Mouse (Mus musculus): ENCODE measurements at regions not wholly inside any gene's neighbourhood (a gene's known extent, or its start where the extent isn't known, plus 50 kb on each side); places are given as distances from the start of the nearest gene placed in this dataset.
"Not testable (repeated sequence)": the region's sequence is repeated elsewhere in the genome, so short reads cannot be mapped to it uniquely, and the experiment has no call there.

DNA sequence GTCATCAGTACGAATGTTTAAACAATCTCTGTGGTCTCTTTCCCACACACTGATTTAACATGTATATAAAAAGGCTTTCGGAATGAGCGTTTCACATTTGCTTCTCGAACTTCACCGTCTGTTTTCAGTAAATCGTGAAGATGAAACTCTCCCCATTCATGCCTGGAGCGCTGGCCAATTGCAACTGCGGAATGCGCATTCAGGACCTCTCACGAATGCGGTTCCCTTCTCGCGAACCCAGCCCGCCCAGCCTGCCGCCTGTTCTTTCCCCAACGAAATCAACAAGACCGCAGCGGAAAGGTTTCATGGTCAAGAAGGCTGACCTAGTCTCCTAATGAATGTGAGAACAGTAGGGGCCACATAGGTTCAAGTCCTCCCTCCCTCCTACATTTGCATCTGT, 204.4 kb downstream of the Msrb3 start:
- H3K9me3 ChIP-seq (replicated peaks), result no peaks in the 10 kb centered on the region
- no peak overlapping the region for H3K9ac ChIP-seq
- H3K36me3 ChIP-seq, result no peaks in the 10 kb centered on the region
- H3K27me3 ChIP-seq (replicated peaks), result no peaks in the 10 kb centered on the region
- peak overlapping the region; percentile 26; the same call in 1 of the 2 replicates for H3K4me3 ChIP-seq
- H3K27ac ChIP-seq, result peak overlapping the region; percentile 54
- 4% methylated on average over 18 of the region's 18 CpGs for WGBS (ENCODE audit: insufficient replicate concordance)
- peak overlapping the region; percentile 51 for H3K4me2 ChIP-seq
- peaks cover 42% of the 10 kb centered on the region for H3K4me1 ChIP-seq
- ATAC-seq, result no peak

DNA sequence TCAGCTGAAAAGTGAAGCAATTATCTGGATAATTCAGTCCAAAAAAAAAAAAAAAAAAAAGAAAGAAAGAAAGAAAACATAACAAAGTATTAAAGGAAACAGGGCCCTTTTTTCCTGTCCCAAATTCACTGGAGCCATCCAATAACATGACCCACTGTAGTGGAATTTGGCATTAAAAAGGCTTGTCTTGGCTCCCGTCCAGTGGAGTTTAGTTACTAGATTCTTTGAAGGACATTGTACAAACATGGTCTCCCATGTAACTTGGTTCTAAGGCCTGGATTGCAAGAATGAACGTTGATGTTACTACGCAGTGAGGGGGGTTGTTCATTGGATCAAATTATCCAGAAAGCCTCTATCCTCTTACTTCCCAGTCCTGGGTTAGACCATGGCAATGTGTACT, 207.4 kb downstream of the Msrb3 start:
- no peaks in the 10 kb centered on the region for H3K9me3 ChIP-seq (replicated peaks)
- no peak overlapping the region for H3K9ac ChIP-seq
- H3K4me2 ChIP-seq, result no peak overlapping the region
- H3K27ac ChIP-seq, result no peak overlapping the region
- H3K36me3 ChIP-seq, result no peaks in the 10 kb centered on the region
- no peaks in the 10 kb centered on the region for H3K27me3 ChIP-seq (replicated peaks)
- H3K4me3 ChIP-seq, result no peak overlapping the region
- no peak for ATAC-seq
- WGBS (ENCODE audit: insufficient replicate concordance), result 75% methylated on average over 3 of the region's 3 CpGs
- peaks cover 34% of the 10 kb centered on the region for H3K4me1 ChIP-seq

DNA sequence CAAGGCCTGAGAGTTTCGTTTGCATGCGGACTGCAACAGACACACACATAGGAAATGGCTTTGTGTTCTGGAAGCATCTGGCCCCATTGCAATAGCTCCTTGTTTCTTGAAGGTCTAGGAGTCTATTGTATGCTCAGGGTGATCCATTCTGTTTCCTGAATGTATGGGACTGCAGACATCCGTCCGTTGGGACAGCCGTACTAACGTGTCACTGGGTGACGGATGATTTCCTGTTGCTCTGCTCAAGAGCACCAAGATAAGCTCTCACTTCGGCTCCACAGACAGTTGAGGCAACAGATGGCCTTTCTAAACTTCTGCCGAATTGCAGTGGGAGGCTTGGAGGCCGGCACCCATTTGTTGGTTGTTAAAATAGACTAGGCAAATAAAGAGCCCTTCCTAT, 209.9 kb upstream of the Hmga2 start:
- WGBS (ENCODE audit: insufficient replicate concordance), result 14% methylated on average over 10 of the region's 10 CpGs
- Histone ChIP-seq H3K4me2 (0 out of 2 replicates have a peak overlapping the region, but pooled peaks have one; percentile 21), H3K27me3 (replicated peaks) (no peaks in the 10 kb centered on the region), H3K4me1 (peaks cover 22% of the 10 kb centered on the region), H3K9ac (no peak overlapping the region), H3K36me3 (no peaks in the 10 kb centered on the region), H3K4me3 (no peak overlapping the region), H3K9me3 (replicated peaks) (no peaks in the 10 kb centered on the region), H3K27ac (peak overlapping the region; percentile 75)
- ATAC-seq, result peak; percentile 84

DNA sequence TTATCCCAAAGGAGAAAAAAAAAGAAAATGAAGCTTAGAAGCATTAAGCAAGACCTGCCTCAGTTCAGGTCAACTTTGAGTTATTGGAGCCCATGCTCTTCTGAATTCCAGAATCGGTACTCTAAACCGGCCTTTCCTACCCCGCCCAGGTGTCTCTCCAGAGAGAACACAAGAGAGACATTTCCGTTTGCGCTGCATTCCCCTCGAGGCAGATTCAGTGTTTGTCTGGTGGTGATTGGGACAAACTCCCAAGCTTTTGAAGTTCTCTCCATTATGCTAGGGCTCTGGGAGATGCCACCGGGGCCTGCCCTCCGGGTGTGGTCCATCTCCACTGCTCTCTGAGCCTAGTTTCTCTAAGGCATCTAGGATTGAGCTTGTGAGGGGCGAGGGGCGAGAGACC, 205.8 kb upstream of the Hmga2 start:
- Histone ChIP-seq H3K36me3 (no peaks in the 10 kb centered on the region), H3K4me2 (no peak overlapping the region), H3K9me3 (replicated peaks) (no peaks in the 10 kb centered on the region), H3K4me1 (peaks cover 18% of the 10 kb centered on the region), H3K9ac (no peak overlapping the region), H3K27ac (no peak overlapping the region), H3K27me3 (replicated peaks) (no peaks in the 10 kb centered on the region), H3K4me3 (no peak overlapping the region)
- ATAC-seq, result no peak
- 75% methylated on average over 10 of the region's 10 CpGs for WGBS (ENCODE audit: insufficient replicate concordance)

DNA sequence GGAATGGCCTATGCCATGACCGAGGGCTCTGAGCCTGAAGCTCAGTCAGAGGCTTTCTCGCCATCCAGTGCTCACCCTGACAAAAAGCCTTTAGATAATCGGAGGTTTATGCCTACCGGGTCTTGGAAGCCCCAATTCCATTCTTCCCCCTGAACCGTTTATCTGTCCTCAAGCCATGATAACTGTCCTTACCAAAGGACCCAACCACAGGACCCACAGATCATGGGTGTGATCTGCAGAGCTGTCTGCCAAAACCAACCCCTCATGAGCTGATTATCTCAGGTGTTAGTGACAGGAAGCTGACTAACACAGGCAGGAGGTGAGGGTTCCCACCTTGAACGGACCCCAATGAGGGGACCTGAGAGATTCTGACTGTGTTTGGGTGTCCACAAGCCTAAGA, 203.7 kb upstream of the Hmga2 start:
- H3K36me3 ChIP-seq, result no peaks in the 10 kb centered on the region

DNA sequence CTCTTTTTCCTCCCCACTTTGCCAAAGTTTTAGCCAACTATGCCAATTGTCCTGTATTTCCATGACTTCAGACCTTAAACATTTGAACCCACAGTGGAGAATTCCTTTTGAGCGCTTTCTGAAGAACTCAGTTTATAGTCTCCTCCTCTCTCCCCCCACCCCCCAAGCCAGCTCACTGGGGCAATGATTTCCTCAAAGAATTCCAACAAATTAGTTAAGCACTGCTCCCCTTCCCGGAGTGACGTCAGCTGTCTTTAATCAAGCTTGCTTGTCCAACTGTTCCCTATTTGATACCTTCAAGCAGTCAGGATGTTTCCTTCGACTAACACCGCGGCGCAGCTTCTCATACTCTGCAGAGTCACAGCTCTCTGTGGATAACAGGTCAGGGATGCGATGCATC, 202.0 kb upstream of the Hmga2 start:
- no peaks in the 10 kb centered on the region for H3K27me3 ChIP-seq (replicated peaks)
- H3K4me2 ChIP-seq, result no peak overlapping the region
- H3K4me1 ChIP-seq, result peaks cover 24% of the 10 kb centered on the region
- no peak overlapping the region for H3K4me3 ChIP-seq
- WGBS (ENCODE audit: insufficient replicate concordance), result 71% methylated on average over 8 of the region's 8 CpGs
- no peaks in the 10 kb centered on the region for H3K9me3 ChIP-seq (replicated peaks)
- H3K36me3 ChIP-seq, result no peaks in the 10 kb centered on the region
- no peak overlapping the region for H3K27ac ChIP-seq
- ATAC-seq, result no peak
- H3K9ac ChIP-seq, result no peak overlapping the region

More for the DNA sequence above, 203.7 kb upstream of the Hmga2 start:
- no peak for ATAC-seq
- Histone ChIP-seq H3K4me1 (peaks cover 13% of the 10 kb centered on the region), H3K9me3 (replicated peaks) (no peaks in the 10 kb centered on the region), H3K4me3 (no peak overlapping the region), H3K27me3 (replicated peaks) (no peaks in the 10 kb centered on the region), H3K27ac (no peak overlapping the region), H3K9ac (no peak overlapping the region), H3K4me2 (no peak overlapping the region)
- 20% methylated on average over 6 of the region's 6 CpGs for WGBS (ENCODE audit: insufficient replicate concordance)

DNA sequence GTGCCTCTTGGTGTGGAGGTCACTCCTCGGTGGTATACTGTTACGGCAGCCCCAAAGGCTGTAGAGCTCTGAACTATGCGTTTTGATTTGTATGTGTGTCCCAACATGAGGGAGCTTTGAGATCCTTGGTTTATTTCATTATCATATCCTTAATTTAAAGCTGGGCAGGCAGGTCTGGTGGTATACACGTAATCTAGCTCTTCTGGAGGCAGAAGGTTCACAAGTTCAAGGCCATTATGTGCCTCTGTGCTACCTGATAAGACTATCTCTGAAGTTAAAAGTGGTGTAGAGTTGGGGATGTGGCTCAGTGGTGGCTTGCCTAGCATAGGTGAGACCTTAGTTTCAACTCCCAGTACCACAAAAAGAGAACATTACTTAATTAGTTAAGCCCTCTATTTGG, 199.1 kb upstream of the Hmga2 start:
- Histone ChIP-seq H3K9me3 (replicated peaks) (no peaks in the 10 kb centered on the region), H3K9ac (no peak overlapping the region), H3K36me3 (no peaks in the 10 kb centered on the region), H3K27me3 (replicated peaks) (no peaks in the 10 kb centered on the region), H3K4me3 (no peak overlapping the region), H3K4me2 (no peak overlapping the region), H3K27ac (no peak overlapping the region), H3K4me1 (peaks cover 26% of the 10 kb centered on the region)
- peak; percentile 54; the same call in 1 of the 2 replicates for ATAC-seq
- WGBS (ENCODE audit: insufficient replicate concordance), result 47% methylated on average over 4 of the region's 4 CpGs

DNA sequence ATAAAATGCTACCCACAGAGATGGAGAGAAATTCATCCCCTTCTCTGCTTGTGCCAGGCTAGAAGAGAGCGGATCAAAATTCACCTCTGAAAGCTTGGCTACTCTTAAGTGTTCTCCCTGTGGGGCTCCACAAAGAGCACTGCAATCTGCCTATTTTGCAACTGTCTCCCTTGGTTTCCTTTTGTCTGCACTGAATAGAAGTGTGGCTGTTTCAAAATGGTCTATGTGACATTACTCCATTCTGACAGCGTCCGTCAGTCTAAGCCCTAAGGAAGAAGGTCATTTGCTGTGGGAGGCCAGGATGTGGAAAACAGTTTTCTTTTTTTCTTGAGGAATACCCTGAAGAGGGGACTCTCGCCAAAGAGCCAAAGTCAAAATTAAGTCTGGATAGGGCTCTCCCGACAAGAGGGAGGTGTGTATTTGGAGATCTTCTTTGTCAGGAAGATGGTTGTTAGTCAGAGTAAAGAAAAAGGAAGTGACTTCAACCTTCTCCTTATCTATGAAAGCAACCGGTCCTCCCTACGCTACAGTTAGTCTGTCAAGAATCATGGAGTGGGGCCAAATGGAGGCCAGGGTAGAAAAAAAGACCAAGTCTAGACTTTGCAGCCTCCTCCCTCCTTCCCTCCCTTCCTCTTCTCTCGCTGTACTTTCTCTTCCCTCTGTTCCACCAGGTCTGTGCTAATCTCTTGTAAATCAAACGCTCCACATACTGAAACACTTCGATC, 198.2 kb upstream of the Hmga2 start:
- Histone ChIP-seq H3K4me2 (peak overlapping the region; percentile 21; the same call in 1 of the 2 replicates), H3K36me3 (no peaks in the 10 kb centered on the region), H3K4me1 (peaks cover 22% of the 10 kb centered on the region), H3K27me3 (replicated peaks) (no peaks in the 10 kb centered on the region), H3K9ac (no peak overlapping the region), H3K4me3 (no peak overlapping the region), H3K9me3 (replicated peaks) (no peaks in the 10 kb centered on the region), H3K27ac (peak overlapping the region; percentile 18; the same call in 1 of the 2 replicates)
- peak; percentile 37 for ATAC-seq
- 24% methylated on average over 10 of the region's 10 CpGs for WGBS (ENCODE audit: insufficient replicate concordance)

DNA sequence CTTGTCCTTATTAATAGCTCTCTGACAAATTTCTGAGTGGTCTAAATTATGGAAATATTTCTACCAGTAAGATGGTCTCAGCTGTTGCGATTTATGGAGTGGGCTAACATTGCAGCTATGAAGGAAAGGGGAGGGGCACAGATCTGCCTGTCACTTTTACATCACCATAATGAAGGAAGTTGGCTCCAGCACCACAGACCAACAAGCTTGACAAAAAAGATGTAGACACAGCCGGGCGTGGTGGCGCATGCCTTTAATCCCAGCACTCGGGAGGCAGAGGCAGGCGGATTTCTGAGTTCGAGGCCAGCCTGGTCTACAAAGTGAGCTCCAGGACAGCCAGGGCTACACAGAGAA, 191.4 kb upstream of the Hmga2 start:
- H3K27me3 ChIP-seq (replicated peaks); H3K4me3 ChIP-seq; H3K9me3 ChIP-seq (replicated peaks); H3K4me2 ChIP-seq; H3K9ac ChIP-seq; H3K36me3 ChIP-seq; H3K4me1 ChIP-seq; H3K27ac ChIP-seq; ATAC-seq: not testable (repeated sequence)
- WGBS (ENCODE audit: insufficient replicate concordance), result 80% methylated on average over 7 of the region's 7 CpGs

DNA sequence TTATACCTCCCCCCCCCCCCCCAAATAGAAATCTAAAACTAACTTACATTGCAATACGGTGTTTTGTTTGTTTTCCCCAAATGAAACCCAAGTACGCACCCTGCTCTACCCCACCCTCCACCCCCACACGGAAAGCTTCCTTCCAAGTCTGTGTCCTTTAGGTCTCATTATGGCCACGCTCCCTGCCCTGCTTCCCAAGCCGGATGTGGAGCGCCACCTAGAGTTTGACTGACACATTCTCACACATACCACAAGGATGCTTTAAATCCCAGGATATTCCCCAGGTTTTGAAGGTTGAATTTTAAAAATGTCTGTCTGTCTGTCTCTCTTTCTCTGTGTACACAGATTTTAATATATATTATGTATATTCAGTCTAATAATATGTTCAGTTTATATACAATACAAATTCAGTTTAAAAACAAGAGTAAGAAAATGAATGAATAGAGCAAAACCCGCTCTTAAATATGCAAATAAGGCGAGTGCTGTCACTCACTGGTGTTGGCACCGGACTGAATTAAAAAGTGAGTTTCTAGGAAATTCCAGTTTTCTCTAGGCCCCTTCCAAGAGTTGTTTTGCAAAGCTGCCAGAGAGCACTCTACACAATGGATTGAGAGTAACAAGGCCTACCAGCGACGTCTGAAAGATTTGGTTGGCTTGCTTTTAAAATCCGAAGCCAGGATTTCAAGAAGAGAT, 190.9 kb upstream of the Hmga2 start:
- 65% methylated on average over 12 of the region's 12 CpGs for WGBS (ENCODE audit: insufficient replicate concordance)
- Histone ChIP-seq H3K4me2 (no peak overlapping the region), H3K9me3 (replicated peaks) (no peaks in the 10 kb centered on the region), H3K27me3 (replicated peaks) (no peaks in the 10 kb centered on the region), H3K4me3 (no peak overlapping the region), H3K9ac (no peak overlapping the region), H3K4me1 (no peaks in the 10 kb centered on the region), H3K27ac (no peak overlapping the region), H3K36me3 (no peaks in the 10 kb centered on the region)
- ATAC-seq, result no peak

DNA sequence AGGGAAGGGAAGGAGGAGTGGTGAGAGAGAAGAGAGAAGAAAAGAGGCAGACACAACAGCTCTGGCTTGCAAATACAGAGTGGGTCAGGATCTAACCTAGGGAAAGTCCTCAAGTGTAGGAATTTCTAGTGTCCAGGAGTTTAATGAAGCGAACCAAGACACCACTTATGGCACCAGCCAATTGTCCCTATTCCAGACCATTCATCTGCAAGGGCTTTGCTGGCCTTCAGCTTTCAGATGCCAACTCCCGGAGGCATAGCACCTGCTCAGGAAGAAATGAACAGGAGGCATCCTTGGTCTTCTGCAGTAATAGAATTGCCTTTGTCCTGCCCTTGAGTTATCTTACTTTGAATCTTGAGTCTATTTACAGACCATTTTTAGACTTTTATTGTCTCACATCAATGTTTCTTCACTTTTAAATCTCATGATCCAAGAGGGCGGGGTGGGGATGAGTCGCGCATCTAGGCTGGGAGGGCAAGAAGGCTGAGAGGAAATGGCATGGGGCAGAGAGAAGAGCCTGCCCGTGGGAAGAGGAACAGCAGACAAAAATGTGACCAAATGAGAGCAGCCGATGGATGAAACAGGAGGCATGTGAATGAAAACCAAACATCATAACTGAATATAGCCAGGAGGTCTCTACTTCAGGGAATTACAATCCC, 190.1 kb upstream of the Hmga2 start:
- no peaks in the 10 kb centered on the region for H3K27me3 ChIP-seq (replicated peaks)
- no peaks in the 10 kb centered on the region for H3K36me3 ChIP-seq
- H3K9me3 ChIP-seq (replicated peaks), result no peaks in the 10 kb centered on the region
- no peak overlapping the region for H3K4me3 ChIP-seq
- H3K9ac ChIP-seq, result no peak overlapping the region
- ATAC-seq, result no peak
- 73% methylated on average over 7 of the region's 7 CpGs for WGBS (ENCODE audit: insufficient replicate concordance)
- no peak overlapping the region for H3K27ac ChIP-seq
- H3K4me2 ChIP-seq, result no peak overlapping the region
- no peaks in the 10 kb centered on the region for H3K4me1 ChIP-seq

DNA sequence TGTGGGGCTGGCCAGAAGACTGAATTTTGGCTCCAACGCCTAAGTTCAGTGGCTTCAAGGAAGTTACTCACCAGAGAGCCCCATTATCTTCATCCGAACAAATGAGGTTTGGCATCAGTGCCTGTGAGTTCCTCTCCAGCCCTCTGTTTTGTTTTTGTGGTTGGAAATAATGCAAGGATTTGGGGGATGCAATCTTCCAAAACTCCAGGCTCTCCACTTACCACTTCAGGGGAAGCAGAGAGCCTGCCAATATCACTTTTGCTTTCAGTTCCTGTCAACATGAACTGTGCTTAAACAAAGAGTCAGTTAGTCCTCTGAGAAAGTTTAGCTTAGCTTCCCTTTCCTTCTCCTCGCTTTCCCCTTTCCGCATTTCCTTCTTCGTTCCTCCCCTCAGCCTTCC, 189.4 kb upstream of the Hmga2 start:
- no peaks in the 10 kb centered on the region for H3K4me1 ChIP-seq
- 22% methylated on average over 5 of the region's 5 CpGs for whole genome bisulfite sequencing (ENCODE audit: insufficient replicate concordance)

More for the DNA sequence above, 189.4 kb upstream of the Hmga2 start:
- Histone ChIP-seq H3K27ac (no peak overlapping the region), H3K9ac (no peak overlapping the region), H3K9me3 (replicated peaks) (no peaks in the 10 kb centered on the region), H3K27me3 (replicated peaks) (no peaks in the 10 kb centered on the region), H3K36me3 (no peaks in the 10 kb centered on the region), H3K4me2 (no peak overlapping the region), H3K4me3 (no peak overlapping the region)
- ATAC-seq, result no peak

Data from liver, embryonic 12.5 days (tissue).